Mouse (Mus musculus) intestine, postnatal 0 days (tissue): Measurements from ENCODE around the gene Hist1h3f. TPM values are rescaled to one million over a fixed set of nuclear protein-coding genes. Genes with fewer than 3 reads are reported as not detected.
"Not testable (repeated sequence)": the region's sequence is repeated elsewhere in the genome, so short reads cannot be mapped to it uniquely, and the experiment has no call there.

ENCODE experiments used
- ATAC-seq: fragments of 200-750 bp; cut with Nextera tagmentation; 2 replicates; pipeline ENCODE4 v1.8.0; 2017; ENCODE audit warnings: mild to moderate bottlenecking, moderate TSS enrichment, moderate library complexity
- H3K27ac ChIP-seq: fragments of 300-500 bp; sonication (generic); 2 replicates; pipeline ENCODE4 v1.5.1; 2014; ENCODE audit warnings: mild to moderate bottlenecking, low read depth, low read length, moderate library complexity
- H3K27me3 ChIP-seq: fragments of 300-500 bp; sonication (generic); replicated peaks from 2 replicates; pipeline ENCODE4 v1.6.1; 2014; ENCODE audit warnings: low read length, mixed read lengths; ENCODE audit not compliant: control insufficient read depth, insufficient read depth
- H3K36me3 ChIP-seq: fragments of 300-500 bp; sonication (generic); 2 replicates; pipeline ENCODE4 v1.6.1; 2014; ENCODE audit warnings: mild to moderate bottlenecking, moderate library complexity; ENCODE audit not compliant: control insufficient read depth, insufficient read depth
- H3K4me1 ChIP-seq: fragments of 300-500 bp; sonication (generic); replicated peaks from 2 replicates; pipeline ENCODE4 v1.6.1; 2014; ENCODE audit warnings: antibody characterized with exemption, low read length, mixed read lengths; ENCODE audit not compliant: control insufficient read depth, insufficient read depth
- H3K4me2 ChIP-seq: fragments of 300-500 bp; sonication (generic); replicated peaks from 2 replicates; pipeline ENCODE4 v1.6.1; 2014; ENCODE audit warnings: low read depth, mild to moderate bottlenecking, moderate library complexity
- H3K4me3 ChIP-seq: fragments of 300-500 bp; sonication (generic); 2 replicates; pipeline ENCODE4 v1.5.1; 2014; ENCODE audit warnings: low read depth, low read length
- H3K9ac ChIP-seq: fragments of 300-500 bp; sonication (generic); 2 replicates; pipeline ENCODE4 v1.6.1; 2014; ENCODE audit warnings: mild to moderate bottlenecking, low read depth, low read length
- H3K9me3 ChIP-seq: fragments of 300-500 bp; sonication (generic); 2 replicates; pipeline ENCODE4 v1.6.1; 2016; ENCODE audit warnings: mixed run types; ENCODE audit not compliant: control insufficient read depth
- CTCF ChIP-seq: sonication (generic); IDR thresholded peaks from 2 replicates; pipeline ENCODE4 v1.5.1; 2016; ENCODE audit warnings: low read depth, mild to moderate bottlenecking, control low read depth, antibody characterized with exemption, moderate library complexity
- WGBS: fragments of 180-500 bp; shearing (Covaris S2); extraction: QIAGEN DNeasy Blood & Tissue Kit; methylation state at CpG from one replicate; pipeline ENCODE4 v1.1.7; 2014; 5-methylcytosine and 5-hydroxymethylcytosine counted together
- polyA plus RNA-seq: library from polyadenylated mRNA; unstranded; fragments of >200 nt; fragmentation: Nextera tagmentation; extraction: Ambion mirVana; gene quantifications from 2 replicates; pipeline ENCODE4 v1.2.1, GENCODE M21; 2015

The Hist1h3f gene
- polyA plus RNA-seq, 1 experiment from 2014 or later = 0.37 TPM

DNA sequence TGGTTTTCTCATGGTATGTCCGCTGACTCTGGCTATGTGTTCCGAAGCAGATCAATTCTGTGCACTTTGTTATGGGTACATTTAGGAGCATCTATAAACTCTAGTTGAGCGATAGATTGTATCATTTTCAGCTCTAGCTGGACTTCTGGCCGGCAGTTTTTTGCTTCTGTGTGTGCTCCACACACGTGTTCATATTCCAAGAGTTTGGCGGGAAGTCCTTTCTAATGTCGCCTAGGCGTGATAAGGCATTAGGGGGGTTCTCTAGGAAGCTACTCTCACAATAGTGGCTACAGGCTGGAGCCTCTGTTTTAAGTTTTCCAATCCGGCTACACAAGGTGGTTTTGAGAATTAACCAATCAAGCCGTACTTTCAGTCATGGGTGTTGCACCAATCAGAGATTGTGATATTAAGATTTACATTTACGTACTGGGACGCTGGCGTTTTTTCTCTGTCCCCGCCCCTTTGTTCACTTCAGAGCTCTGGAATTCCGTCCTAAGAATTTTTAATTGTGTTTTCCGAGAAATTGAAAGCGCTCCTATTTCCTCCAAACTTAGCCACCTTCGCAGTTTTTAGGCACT, 12.1 kb downstream of the Hist1h3f start:
- Histone ChIP-seq H3K27ac (peak overlapping the region; percentile 85), H3K4me2 (peak overlapping the region; percentile 78), H3K9ac (peak overlapping the region; percentile 70), H3K9me3 (no peaks in the 10 kb centered on the region), H3K4me3 (peak overlapping the region; percentile 46), H3K36me3 (no peaks in the 10 kb centered on the region), H3K4me1 (no peaks in the 10 kb centered on the region), H3K27me3 (no peaks in the 10 kb centered on the region)
- no peak for TF ChIP-seq CTCF
- WGBS = under 1% methylated on average over 18 of the region's 18 CpGs
- peak; percentile 61 for ATAC-seq

DNA sequence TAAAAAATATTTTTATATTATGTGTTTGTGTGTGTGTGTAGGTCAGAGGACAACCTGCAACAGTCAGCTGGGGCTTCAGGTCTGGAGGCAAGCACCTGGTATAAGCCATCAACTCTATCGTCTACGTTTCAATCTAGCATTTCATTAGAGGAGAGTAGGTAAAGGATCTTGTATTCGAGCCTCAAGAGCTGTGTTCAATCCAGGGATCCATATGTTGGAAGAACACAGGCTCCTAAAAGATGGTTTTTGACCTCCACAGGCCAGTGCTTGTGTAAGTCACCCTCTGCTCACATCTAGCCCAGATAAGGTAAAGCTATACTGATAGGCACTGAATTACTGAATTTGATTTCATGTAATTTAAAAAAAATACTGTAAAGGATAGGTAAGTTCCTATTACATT, 13.1 kb downstream of the Hist1h3f start:
- no peaks in the 10 kb centered on the region for H3K9me3 ChIP-seq
- no peak for TF ChIP-seq CTCF
- H3K27ac ChIP-seq = no peak overlapping the region
- no peaks in the 10 kb centered on the region for H3K4me1 ChIP-seq
- no peak overlapping the region for H3K4me3 ChIP-seq
- no peaks in the 10 kb centered on the region for H3K27me3 ChIP-seq
- no peak for ATAC-seq
- 67% methylated on average over 3 of the region's 3 CpGs for WGBS
- H3K36me3 ChIP-seq = no peaks in the 10 kb centered on the region
- no peak overlapping the region for H3K9ac ChIP-seq
- H3K4me2 ChIP-seq = peak overlapping the region; percentile 78; the same call in 1 of the 2 replicates

DNA sequence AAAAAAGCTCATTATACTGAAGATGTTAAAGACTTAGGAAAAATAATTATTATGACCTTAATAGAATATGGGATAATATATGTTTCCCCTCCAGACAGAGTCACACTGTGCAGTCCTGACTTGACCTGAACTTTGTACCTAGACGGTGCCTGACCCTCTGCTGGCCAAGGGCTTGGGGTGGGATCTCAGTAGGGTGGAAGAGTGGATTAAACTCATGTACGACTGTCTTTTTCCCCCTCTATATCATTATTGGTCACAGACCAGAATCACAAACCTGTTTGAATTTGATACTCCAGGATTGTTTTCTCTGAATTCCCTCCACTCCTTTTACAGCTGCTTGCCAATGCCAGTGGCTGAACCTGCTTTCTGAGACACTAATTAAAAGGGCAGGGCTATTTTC, 16.8 kb downstream of the Hist1h3f start:
- ATAC-seq, H3K9ac ChIP-seq: not testable (repeated sequence)

DNA sequence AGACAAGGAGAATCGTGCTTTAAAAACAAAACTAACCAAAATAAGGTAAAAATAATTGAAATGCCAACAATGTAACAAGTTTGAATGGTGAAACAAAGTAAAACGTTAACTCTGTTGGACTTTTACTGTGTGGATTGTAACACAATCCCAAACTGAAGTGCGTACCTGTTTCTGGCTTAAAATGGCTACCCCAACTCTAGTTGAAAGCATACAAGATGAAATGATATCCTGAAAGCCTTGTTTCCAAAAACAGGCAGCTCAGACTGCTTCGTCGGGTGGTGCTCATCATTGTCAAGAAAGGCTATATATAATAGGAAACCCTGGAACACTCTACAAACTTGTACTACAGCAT, 17.7 kb downstream of the Hist1h3f start:
- not testable (repeated sequence) for H3K36me3 ChIP-seq, H3K9me3 ChIP-seq, H3K27ac ChIP-seq, H3K27me3 ChIP-seq, ATAC-seq, H3K9ac ChIP-seq, H3K4me1 ChIP-seq
- H3K4me3 ChIP-seq = peak overlapping the region; percentile 31; the same call in 1 of the 2 replicates
- 0% methylated on average over 2 of the region's 5 CpGs for WGBS
- peak overlapping the region; percentile 61 for H3K4me2 ChIP-seq

More for the DNA sequence above, 16.8 kb downstream of the Hist1h3f start:
- H3K9me3 ChIP-seq, H3K4me2 ChIP-seq, H3K27ac ChIP-seq, H3K36me3 ChIP-seq, H3K4me1 ChIP-seq, H3K4me3 ChIP-seq, H3K27me3 ChIP-seq: not testable (repeated sequence)
- WGBS = 10% methylated on average over 2 of the region's 2 CpGs

DNA sequence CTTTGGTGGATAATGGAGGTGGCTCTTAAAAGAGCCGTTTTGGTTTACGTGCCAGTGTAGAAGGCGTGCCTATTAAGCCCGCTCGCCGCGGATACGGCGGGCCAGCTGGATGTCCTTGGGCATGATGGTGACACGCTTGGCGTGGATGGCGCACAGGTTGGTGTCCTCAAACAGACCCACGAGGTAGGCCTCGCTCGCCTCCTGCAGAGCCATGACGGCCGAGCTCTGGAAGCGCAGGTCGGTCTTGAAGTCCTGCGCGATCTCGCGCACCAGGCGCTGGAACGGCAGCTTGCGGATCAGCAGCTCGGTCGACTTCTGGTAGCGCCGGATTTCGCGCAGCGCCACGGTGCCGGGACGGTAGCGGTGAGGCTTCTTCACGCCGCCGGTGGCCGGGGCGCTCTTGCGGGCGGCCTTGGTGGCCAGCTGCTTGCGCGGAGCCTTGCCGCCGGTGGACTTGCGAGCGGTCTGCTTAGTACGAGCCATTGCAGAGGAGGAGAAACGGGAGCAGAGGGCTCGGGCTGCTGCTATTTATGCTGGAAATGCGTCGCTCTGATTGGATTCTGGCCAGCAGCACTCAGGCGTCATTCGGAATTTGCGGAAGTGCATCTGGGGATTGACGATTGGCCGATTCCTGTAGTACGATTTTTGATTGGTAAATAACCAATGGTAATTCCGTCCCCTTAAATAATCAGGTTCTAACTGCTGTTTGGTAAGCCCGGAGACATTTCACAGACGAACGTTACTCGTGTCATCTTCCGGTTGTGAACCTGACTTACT, 18.2 kb downstream of the Hist1h3f start, which contains the start of gene Hist1h3e:
Hist1h3e (minus strand) TSS at position 487 of the 777 bp plus-strand sequence.
- not testable (repeated sequence) for H3K36me3 ChIP-seq, H3K4me1 ChIP-seq, H3K9me3 ChIP-seq, H3K27me3 ChIP-seq
- under 1% methylated on average over 41 of the region's 67 CpGs for WGBS
- Histone ChIP-seq H3K27ac (peak within 1 kb of the TSS; percentile 85), H3K4me3 (peak within 1 kb of the TSS; percentile 31), H3K4me2 (peak within 1 kb of the TSS; percentile 61), H3K9ac (peak within 1 kb of the TSS; percentile 37; the same call in 1 of the 2 replicates)
- ATAC-seq = peak; percentile 95

DNA sequence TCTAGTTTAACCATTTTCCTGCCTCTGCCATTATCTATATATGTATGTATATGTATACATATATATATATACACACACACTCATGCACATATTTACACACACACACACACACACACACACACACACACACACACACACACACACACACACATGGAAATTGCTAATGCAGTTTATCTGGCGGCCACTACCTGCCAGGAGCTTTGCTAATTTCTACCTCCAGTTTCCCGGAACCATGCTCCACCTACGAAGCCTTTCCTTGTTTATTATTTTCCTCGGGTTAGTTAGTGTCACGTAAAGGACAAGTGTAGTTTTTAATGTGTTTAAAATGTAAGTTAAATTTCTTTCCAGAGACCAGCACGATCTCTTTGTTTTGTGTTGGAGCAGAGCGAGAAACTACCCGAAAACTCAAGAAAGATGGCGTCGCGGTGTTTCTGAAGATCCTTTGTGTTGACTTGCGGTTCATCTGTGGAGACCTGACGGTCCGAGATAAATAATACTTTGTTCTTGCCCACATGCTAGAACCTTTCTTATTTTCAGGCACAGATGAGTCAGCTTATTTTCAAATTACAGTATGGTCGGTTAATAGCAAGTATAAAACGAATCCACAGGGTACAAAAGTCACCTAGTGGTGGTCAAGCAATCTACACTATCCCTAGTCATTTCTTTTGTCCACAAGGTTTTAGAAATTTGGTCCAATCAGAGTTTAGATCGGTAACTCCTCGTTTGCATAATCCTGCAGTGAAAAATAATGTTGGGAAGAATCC, 19.0 kb downstream of the Hist1h3f start:
- Histone ChIP-seq H3K27me3 (no peaks in the 10 kb centered on the region), H3K4me1 (no peaks in the 10 kb centered on the region), H3K27ac (peak overlapping the region; percentile 85), H3K9ac (peak overlapping the region; percentile 24; the same call in 1 of the 2 replicates), H3K4me3 (peak overlapping the region; percentile 31), H3K9me3 (no peaks in the 10 kb centered on the region), H3K36me3 (no peaks in the 10 kb centered on the region), H3K4me2 (peak overlapping the region; percentile 61)
- WGBS = 1% methylated on average over 18 of the region's 18 CpGs
- peak; percentile 74 for TF ChIP-seq CTCF
- ATAC-seq = peak; percentile 34
